Mouse (Mus musculus) brain, embryonic 14.5 days (tissue): ENCODE measurements around the gene Ttf2. TPM values are rescaled to one million over a fixed set of nuclear protein-coding genes. Genes with fewer than 3 reads are reported as not detected.

Experiments used
- DNase-seq: peaks from one replicate; pipeline ENCODE4 v3.0.0-alpha.2; 2011; ENCODE audit warnings: low read depth
- CTCF ChIP-seq: fragments of 200-500 bp; IDR thresholded peaks from 2 replicates; pipeline ENCODE4 v1.5.1; 2012; ENCODE audit warnings: inconsistent platforms, mild to moderate bottlenecking, moderate library complexity, borderline replicate concordance; ENCODE audit not compliant: insufficient read depth, insufficient read length; ENCODE audit errors: extremely low read depth
- POLR2A ChIP-seq: fragments of 200-500 bp; IDR thresholded peaks from 2 replicates; pipeline ENCODE4 v1.6.1; 2012; ENCODE audit warnings: mild to moderate bottlenecking, inconsistent platforms, borderline replicate concordance; ENCODE audit not compliant: poor library complexity, insufficient read depth, insufficient read length, severe bottlenecking; ENCODE audit errors: extremely low read depth
- polyA plus RNA-seq: library from polyadenylated mRNA; depleted of rRNA; stranded (reverse); fragments of >200 nt; gene quantifications from 2 replicates; pipeline ENCODE4 v1.2.3, GENCODE M21; 2012; rRNA removed

Ttf2 gene
- polyA plus RNA-seq, 1 experiment = 6.0 TPM

- TF ChIP-seq POLR2A (no peak), CTCF (no peak)
- no peak for DNase-seq
Measured at GRCm38 (mm10) chr3:100906128-100906527, 63.3 kb downstream of the Ttf2 start.

GRCm38 (mm10) chr3:100895500-100895899, 74.0 kb downstream of the Ttf2 start:
- peak; percentile 28 for DNase-seq
- TF ChIP-seq CTCF (no peak), POLR2A (no peak)

DNA sequence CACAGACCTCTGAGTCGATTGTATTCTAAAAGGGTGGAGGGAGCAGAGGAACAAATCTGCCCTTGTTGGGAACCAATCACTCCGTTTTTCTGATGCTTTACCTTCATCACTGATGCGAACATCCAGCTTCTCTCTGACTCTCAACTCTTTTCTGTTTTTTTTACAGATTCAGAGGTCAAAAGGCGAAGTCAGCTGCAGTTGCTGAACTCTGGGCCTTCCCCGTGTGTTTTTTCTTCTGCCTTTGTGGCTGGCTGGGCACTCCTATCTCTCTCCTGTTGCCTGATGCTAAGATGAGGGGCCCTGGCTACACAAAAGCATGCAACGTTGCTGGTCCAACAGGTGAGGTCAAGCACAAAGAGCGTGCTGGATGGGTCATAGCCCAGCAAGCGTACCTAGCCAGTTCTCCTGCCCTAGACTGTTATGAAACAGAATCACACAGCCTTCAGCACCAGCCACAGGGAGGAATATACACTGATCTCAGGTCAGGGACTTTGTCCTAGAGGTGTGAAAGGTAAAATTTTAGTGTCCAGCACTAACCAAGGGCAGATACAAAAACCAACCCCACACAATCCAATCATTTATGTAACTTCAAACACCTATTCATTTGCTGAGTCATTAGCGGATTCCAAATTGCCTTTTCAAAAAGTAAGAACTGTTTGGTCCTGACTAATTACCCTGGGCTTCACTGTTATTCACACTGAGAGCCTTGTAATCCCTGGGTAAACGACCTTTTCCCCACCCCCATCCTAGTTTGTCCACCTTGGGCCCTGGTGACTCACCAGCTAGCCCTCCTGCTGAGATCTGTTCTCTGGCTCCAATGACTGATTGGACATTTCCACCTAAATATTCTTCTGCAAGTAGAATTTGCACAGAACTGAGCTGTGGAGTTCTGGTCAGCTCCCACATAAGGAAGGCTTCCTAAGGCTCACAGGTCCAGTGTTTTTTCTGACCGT, 76.8 kb downstream of the Ttf2 start:
- TF ChIP-seq POLR2A = no peak
- no peak for TF ChIP-seq CTCF

DNA sequence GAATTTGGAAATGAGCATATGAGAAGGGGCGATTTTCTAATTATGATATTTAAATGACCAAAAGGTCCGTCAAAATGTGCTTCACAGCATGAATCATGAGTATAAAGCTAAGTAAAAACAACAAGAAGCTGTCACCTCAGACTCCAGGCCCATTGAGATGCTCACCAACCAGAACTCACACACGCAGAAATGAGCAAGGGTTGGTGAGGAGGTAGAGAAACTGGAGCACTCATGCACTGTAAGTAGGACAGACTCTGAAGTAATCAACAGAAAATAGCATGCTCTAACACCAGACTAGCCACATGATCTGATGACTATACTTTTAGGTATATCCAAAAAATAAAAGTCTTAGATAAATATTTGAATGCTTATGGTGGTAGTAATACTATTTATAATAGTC, 79.1 kb downstream of the Ttf2 start:
- no peak for TF ChIP-seq POLR2A
- no peak for TF ChIP-seq CTCF

More for the DNA sequence above, 76.8 kb downstream of the Ttf2 start:
- DNase-seq = no peak

DNA sequence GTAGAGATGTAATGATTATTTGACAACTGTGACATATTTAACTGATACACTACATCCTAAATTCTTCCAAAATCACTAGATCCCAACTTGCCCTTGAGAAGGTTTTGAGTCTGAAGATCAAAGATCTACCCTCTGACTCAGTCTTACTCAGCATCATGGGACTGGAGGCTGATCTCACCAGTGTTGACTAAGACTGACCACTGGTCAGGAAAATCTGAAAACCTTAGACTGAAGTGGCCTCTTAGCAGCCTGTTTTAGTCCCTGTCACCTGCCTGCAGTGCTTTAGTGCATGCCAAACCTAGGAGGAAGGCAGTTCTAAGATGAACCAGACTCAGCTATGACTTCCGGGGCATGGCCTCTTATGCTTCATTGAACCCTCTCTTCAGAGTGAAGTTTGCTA, 80.2 kb downstream of the Ttf2 start:
- TF ChIP-seq CTCF = no peak
- DNase-seq = no peak

More for the DNA sequence above, 79.1 kb downstream of the Ttf2 start:
- DNase-seq = no peak

Other genes with a start within 250 kb of the Ttf2 start
- 0.05 TPM in 1 of 2 replicates, not detected in the other for gene Vtcn1, start 144.2 kb downstream of the Ttf2 start, polyA plus RNA-seq
- 13.0 and 13.1 TPM in 2 replicates for gene Trim45, start 47.5 kb downstream of the Ttf2 start, polyA plus RNA-seq
- 0.08 and 0.14 TPM in 2 replicates for gene Cd101, start 59.9 kb upstream of the Ttf2 start, polyA plus RNA-seq
- 13.6 and 20.8 TPM in 2 replicates for gene Ptgfrn, start 140.6 kb upstream of the Ttf2 start, polyA plus RNA-seq